Mouse (Mus musculus) stomach, postnatal 0 days (tissue): ENCODE measurements around the gene Atp5c1.
A peak's percentile ranks its signal among the peaks of the same experiment; 100 is the strongest.

ENCODE experiments used
- CTCF ChIP-seq: IDR thresholded peaks from 2 replicates; pipeline ENCODE4 v1.5.1; 2016; ENCODE audit warnings: antibody characterized with exemption, low read depth, mild to moderate bottlenecking, moderate library complexity
- EP300 ChIP-seq: optimal IDR thresholded peaks from 2 replicates; pipeline ENCODE3; 2016; ENCODE audit warnings: antibody characterized with exemption

- TF ChIP-seq EP300 = peak; percentile 66
- peak; percentile 64 for TF ChIP-seq CTCF
These were observed at the start of gene Atp5c1, which contains the start of gene Kin for GRCm38 (mm10) chr2:10080310-10081010.
